Mouse (Mus musculus): ENCODE data around the gene Supt3. TPM values are rescaled to one million over a fixed set of nuclear protein-coding genes. Genes with fewer than 3 reads are reported as not detected.

Supt3 gene
- total RNA-seq, 2 experiments from 2014 or later = 13.2 TPM

DNA sequence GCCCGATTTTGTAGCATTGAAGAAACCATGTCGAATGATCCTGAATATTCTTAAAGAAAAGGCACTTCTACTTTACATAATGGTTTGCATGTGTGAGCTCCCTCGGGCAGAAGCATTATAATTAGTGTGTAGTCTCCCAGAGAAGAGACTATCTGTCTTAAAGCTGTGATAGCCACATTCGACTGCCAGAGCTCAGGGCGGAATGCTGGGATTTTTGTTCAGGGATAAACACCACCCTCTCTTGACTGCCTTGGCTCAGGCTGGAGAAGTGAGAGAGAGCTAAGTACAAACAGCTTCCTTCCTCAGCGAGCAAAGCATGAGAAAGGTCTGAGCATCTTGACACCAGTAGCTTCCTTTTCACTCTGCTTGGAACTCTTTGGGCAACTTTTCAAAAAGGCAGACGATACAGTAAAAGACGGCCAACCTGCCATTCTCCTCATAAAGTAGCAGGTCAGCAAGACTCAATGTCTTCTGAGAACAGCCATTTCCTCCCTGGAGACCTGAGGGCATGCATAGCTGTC lies 305.1 kb downstream of the Supt3 start:
- DNase-seq (ENCODE audit: low spot score in 2 of 2) = peak in 1 of 2 experiments; percentile 37
- intact Hi-C loops (cut with DNase I) = no loop called here

DNA sequence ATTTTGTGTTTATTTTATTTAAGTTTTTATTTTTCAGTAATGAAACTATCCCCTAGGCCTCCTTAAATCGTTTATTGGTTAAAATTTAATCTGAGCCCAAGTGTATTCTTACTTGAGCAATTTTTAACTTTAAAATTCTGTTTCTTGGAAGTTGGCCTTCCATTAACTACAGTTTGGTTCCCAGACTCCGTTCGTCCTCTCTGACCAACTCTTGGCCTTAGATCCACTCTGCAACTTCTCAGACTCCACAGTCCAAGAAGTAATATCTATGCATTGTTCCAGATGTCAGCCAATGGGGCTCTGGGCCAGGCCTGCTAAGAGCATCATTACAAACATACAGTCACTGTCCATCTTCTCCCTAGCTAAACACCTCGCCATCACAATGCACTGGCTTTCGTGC lies 309.4 kb downstream of the Supt3 start:
- intact Hi-C loops (cut with DNase I) = no loop called here

DNA sequence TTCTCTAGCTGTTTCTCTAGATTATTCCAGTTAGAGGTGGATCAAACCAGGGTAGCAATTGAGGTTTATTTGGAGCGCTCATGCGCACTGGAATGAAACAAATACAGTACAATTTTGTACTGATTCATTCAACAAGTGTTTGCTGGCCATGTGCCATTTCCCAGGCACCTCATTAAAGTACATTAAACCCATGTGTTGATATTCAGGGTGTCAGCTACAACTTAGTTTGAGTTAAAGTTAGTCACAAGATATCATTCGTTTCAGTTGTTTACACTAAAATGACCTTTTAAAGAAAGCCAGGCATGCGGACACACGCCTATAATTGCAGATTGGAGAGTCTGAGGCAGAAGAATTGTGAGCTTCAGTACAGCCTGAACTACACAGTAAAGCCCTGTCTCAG lies 310.1 kb downstream of the Supt3 start:
- DNase-seq (ENCODE audit: low spot score in 2 of 2) = no peak
- intact Hi-C loops (cut with DNase I) = no loop called here

More for the DNA sequence above, 309.4 kb downstream of the Supt3 start:
- DNase-seq (ENCODE audit: low spot score in 2 of 2) = no peak

DNA sequence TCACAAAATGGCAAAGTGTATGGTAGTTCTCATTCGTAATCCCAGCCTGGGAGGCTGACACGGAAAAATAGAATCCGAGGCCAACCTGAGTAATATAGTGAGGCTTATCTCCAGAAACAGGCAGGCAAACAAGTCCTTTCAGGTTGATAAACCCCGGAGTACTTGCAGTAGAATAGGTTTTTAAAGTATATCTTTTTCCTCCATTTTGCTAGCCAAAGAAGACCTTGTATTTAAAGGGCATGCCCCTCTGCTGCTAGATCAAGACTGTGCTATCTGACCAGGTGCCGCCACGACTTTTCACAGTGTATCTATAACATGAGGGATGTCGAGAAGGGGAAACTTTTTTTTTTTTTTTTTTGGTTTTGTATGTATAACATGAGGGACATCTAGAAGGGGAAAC lies 324.1 kb downstream of the Supt3 start:
- no peak for DNase-seq (ENCODE audit: low spot score in 2 of 2)
- intact Hi-C loops (cut with DNase I) = no loop called here

DNA sequence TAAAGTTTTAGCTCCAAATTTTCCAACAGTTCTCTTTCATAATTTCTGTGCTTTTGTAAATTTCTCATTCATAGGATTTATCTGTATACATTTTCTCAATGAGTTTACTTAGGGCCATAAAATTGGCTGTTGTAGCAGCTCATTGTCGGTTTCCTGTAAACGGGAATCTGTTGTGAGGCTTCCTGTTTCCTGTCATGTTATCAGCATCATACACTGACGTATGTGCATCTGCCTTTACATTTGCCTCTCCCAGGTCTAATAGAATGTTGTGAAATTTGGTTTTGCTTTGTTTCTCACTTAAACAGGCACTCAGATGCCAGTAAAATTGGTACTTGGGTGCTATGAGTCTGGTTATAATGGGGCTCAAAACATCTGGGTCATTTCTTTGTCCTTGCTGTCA lies 338.4 kb downstream of the Supt3 start:
- intact Hi-C loops (cut with DNase I) = no loop called here
- no peak for DNase-seq (ENCODE audit: low spot score in 2 of 2)

DNA sequence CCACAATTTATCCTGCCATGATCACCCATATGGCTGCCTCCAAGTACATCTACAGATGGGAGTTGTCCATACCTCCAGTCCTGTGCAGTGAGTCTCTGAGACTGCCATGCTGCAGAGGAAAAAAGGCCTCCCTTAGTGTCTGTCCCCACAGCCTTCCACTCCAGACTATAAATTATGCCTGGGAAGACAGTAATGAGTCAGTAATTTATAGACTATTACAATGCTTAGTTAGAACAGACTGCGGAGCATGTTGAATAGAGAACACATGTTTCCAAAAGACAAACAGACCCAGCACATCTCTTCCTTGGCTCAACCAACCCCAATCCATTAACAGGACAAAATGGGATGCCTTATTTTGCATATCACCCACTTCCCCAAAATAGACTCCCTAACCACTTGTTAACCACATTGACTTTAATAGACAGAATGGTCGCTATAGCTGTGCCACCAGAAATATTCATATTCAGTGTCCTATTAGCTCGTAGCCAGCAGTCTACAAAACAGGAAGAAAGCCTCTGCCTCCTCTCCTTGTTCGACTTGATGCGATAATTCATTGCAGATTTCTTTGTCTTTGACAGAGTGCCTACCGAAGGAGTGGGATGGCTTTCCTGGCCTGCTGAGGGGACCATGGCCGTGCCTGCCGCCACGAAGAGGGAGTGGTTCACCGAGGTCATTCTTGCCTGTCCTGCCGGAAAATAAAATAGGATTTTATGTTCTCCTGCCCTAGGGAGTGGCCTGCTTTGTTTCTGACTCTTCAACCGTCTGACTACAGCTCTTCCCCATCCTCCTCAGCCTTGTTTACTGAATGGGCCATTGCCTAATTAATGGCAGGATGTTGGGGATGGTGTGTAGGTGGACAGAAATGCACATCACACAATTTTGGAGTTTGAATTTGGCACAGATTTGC lies 341.9 kb downstream of the Supt3 start:
- DNase-seq (ENCODE audit: low spot score in 2 of 2) = no peak
- intact Hi-C loops (cut with DNase I) = no loop called here

DNA sequence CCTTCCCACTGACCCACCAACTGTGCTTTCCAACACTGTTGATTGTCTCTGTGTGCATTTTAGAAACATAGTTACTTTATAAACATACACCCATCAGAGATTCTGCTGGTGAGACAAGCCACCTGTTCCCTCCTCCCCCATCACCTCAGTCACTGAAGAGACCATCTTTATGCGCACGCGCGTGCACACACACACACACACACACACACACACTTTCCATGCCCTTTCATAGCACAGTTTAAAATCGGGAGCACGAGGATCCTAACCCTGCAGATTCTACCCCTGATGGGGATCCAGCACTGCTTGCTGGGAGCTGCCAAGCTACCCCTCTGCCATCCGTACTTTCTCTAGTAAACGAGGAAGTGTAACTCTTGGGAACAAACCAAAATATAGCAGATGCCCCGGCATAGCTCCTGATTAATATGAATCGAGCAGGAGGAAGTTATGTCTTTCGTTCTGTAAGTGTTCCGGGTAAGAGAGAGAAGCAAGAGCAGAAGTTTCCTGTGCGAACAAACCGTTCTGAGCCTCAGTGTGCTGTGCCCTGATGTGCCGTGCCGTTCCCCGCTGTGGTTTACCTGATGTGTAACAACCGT lies 342.8 kb downstream of the Supt3 start:
- intact Hi-C loops (cut with DNase I) = no loop called here

DNA sequence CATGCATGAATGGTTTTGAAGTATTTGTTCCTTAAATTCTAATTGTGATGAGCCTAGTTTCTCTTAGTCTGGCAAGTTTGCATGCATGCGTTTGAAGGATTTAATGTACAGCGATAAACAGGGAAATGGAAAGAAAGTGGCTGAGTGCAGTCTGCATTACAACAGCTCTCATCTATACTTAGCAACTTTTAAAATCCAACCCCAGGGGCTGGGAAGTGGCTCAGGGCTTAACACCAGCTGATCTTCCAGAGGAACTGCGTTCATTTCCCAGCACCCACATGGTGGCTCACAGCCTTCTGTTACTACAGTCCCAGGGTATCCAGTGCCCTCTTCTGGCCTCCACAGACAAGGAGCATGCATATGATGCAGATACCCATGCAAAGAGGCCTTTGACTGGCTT lies 346.9 kb downstream of the Supt3 start:
- intact Hi-C loops (cut with DNase I) = no loop called here
- DNase-seq (ENCODE audit: low spot score in 2 of 2) = no peak

More for the DNA sequence above, 342.8 kb downstream of the Supt3 start:
- no peak for DNase-seq (ENCODE audit: low spot score in 2 of 2)

DNA sequence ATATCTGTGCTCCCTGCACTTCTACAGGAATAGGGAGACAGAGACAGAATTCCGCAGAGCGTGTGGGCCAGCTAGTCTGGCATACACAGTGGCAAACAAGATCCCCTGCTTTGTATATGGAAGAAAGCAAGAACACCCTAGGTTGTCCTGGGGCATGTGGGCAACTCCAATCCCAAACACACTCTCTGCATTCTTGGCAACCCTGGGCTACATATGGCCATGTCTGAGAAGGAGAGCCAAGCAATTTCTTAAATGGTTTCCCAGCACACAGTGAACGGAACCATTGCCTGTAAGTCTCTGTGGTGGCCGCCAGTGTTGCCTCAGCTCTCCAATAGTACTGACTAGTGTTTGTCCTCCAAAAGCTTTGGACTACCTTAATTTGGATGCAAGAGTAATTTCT lies 351.7 kb downstream of the Supt3 start:
- no peak for DNase-seq (ENCODE audit: low spot score in 2 of 2)
- intact Hi-C loops (cut with DNase I) = no loop called here

DNA sequence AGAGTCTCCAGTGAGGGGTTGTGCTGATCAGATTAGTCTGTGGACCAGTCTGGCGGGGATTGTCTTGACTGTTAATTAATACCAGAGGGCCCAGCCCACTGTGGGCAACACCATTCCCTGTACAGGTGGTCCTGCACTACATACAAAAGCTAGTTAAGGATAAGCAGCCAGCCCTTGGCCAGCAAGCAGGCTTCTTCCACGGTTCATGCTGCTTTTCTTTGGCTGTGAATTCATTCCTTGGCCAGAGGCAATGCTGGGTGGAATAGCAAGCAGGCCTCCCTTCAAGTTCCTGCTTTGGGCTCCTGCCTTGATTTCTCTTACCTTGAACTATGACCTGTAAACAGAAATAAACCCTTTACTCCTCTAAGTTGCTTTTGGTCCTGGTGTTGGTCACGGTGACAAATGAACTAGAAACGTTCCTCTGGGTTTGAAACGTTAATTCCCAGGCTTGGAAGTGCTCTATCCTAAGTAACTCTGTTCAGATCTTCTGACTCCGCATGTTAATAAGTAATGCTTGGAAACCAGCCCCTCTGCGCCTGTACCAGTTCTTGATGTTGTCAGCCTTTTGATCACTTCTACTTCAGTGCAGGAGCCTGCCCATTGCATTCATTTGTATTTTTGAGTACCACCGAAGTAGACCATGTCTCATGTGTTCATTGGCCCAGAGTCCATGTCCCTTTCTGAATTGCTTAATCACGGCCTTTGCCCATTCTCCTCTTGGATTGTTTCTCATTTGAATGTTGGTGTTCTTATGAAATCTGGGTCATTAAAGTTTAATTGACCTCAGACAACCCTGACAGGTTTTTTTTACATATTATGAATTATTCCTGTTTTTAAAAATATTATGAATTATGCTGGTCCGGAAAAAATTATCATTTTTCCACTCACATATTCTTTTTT lies 356.8 kb downstream of the Supt3 start:
- no peak for DNase-seq (ENCODE audit: low spot score in 2 of 2)
- intact Hi-C loops (cut with DNase I) = no loop called here

DNA sequence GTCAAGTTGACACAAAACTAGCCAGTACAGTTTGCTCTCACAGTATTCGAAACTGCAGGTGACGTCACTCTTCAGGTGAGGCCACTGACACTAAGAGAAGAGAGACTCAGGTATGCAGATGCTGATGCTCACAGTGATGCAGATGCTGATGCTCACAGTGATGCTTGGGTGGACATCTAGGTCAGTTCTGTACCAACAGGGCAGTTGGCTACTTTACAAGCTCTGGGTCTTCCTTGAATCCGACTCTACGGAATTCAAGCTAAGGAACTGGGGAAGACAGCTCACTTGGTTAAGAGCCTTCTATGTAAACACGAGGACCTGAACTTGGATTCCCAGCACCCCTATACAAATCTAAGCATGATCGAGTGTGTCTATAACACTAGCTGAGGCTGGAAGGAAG lies 359.5 kb downstream of the Supt3 start:
- intact Hi-C loops (cut with DNase I) = no loop called here
- no peak for DNase-seq (ENCODE audit: low spot score in 2 of 2)

DNA sequence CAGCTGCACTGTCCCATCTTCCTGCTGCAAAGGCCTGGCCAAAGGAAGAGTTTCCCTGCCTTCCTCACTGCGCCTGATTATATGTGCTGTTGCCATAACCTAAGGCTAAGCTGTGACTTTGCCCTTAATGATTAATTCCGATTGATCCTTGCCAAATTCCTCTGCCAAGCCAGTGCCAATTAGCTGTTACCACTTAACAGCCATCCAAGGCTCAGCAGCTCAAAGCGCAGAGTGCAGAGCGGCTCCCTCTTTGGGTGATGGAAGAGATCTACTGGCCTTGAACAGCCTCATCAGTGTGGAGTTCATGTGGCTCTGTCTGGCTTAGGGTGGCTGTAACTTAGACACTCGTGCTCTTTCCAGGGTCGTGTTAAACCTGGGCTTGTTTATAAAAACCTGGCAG lies 366.1 kb downstream of the Supt3 start:
- intact Hi-C loops (cut with DNase I) = no loop called here
- no peak for DNase-seq (ENCODE audit: low spot score in 2 of 2)

DNA sequence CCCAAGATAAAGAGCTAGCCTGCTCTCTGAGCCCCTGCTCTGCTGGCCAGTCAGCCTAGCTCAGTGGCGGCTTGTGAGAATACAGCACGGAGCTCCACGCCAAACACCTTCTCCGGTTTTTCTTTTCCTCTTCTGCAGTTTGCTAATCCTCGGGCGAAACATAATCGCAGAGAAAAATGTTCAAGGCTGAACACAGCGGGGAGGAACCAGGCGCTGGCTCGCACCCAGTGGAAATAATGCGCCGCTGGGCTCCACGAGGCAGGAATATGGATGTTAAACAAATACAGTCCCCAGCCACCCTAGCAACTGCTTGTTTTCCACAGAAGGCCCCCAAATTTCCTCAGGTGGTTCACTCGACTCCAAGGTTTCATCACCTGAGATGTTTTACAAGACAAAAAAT lies 367.7 kb downstream of the Supt3 start:
- intact Hi-C loops (cut with DNase I) = no loop called here
- DNase-seq (ENCODE audit: low spot score in 2 of 2) = no peak

DNA sequence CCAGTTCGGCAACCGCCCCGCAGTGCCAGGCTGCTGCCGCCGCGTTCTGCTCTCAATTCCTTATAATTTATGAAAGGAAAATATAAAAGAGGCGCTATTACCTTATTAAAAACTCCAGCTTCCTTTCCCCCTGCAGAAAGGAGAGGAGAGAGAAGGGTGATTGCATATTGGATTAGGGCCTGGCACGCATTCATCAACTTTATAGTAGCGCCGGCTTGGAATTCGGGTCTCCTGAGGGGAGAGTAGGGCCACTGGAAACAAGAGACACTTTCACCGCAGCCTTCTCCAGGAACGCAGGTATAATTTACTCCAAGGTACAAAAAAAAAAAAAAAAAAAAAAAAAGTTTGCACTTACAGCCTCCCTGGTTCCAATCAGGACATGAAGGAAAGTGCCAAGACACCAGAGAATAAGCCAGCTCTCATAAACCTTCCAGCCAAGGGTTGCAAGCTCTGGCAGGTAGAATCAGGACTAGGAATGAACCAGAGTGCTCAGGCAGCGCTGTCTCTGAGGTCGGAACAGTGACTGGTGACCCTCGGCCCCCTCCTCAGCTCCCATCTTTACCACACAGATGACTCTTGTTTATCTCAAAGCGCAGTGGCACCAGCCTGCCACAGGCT lies 374.5 kb downstream of the Supt3 start:
- intact Hi-C loops (cut with DNase I) = no loop called here
- no peak for DNase-seq (ENCODE audit: low spot score in 2 of 2)

DNA sequence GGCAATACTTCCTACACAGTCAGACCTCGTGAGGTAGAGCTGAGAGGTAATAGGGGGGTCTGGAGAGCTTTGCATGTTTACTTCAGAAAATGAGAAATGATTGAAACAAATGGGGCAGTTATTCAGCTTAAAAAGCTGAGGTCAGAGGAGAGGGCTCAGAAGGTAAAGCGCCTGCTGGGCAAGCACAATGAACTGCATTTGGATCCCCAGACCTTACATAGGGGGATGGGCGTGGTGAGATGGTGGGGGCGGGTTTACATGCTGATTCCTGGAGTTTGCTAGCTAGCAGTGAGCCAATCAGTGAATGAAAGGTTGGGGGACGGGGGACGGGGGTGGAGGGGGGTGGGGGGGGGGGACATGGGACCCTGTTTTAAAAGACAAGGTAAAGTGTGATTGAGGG lies 376.8 kb downstream of the Supt3 start:
- intact Hi-C loops (cut with DNase I) = no loop called here
- DNase-seq (ENCODE audit: low spot score in 2 of 2) = no peak

DNA sequence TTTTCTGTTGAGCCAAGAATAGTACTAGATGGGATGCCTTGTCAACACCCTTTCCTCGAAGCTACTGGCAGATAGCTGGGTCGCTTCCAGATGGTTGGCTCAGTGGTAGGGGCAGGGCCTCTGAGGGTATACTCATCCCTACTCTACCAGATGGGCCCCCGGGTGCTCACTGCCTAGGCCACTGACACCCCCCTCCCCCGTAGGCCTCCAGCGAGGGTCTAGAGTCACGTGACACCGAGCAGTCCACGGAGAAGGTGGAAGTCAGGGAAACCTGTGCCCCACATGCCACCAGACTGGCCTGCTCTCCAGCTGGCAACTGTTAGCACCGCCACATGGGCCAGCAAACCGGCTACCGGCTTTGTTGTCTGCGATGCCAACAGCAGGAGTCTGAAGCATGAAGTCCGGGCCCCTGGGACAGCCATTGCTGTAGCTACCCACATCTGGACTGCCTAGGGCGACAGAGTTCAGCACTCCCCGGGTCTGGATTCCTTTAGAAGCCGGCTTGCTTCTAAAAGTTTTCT lies 381.3 kb downstream of the Supt3 start:
- intact Hi-C loops (cut with DNase I) = no loop called here
- DNase-seq (ENCODE audit: low spot score in 2 of 2) = no peak

DNA sequence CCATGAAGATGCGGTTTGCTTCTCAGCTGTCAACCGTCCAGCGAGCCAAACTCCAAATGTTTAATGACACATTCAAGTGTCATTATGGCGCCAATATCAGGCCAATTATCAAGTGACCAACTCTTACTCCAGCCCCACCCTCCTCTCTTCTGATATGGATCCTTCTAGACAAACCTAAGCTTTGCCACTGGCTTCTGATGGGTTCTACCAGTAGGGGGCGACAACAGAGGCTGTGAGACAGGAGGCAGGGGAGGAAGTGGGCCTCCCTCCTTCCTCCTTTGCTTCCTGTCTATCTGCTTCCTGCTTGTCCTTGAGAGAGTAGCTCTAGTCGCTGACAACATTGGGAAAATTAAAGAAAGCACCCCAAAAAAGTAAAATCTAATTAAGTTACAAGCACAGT lies 383.7 kb downstream of the Supt3 start:
- no peak for DNase-seq (ENCODE audit: low spot score in 2 of 2)
- intact Hi-C loops (cut with DNase I) = no loop called here

DNA sequence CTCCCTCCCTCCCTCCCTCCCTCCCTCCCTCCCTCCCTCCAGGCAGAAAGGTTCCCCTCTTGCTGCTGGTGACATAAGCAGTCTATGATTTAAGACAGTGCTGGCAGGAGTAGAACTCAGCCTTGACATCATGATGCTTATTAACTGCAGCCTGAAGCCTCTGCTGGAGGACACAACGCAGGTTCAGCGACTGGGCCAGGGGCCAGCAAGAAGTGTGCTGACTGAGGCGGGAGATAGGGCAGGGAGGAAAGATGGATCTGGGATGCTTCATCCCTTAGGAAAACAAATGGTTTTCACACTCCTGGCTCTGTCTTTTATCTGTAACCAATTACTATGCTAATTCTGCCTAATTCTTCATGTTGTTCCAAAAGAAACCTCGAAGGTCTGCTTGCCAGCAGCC lies 388.8 kb downstream of the Supt3 start:
- DNase-seq (ENCODE audit: low spot score in 2 of 2) = no peak
- intact Hi-C loops (cut with DNase I) = no loop called here
